Mouse (Mus musculus): ENCODE results near the gene Fam163b.

- TF ChIP-seq HCFC1 (IDR thresholded peaks at IDR 0.05; ENCODE audit: borderline replicate concordance, insufficient read depth, low read length) (no peak), ZC3H11A (IDR thresholded peaks at IDR 0.05; ENCODE audit: borderline replicate concordance, low read depth, low read length) (no peak)
These were observed 21.6 kb upstream of the Fam163b start for GRCm38 (mm10) chr2:27163851-27164250.
